Mouse (Mus musculus): ENCODE results near the gene Dhdh. TPM values are rescaled to one million over a fixed set of nuclear protein-coding genes. Genes with fewer than 3 reads are reported as not detected.
"Not testable (repeated sequence)": the region's sequence is repeated elsewhere in the genome, so short reads cannot be mapped to it uniquely, and the experiment has no call there.

The Dhdh gene
- polyA plus RNA-seq, 1 experiment from 2014 or later, result 3.4 TPM

GRCm38 (mm10) chr7:45463987-45464778 is 24.4 kb downstream of the Dhdh start:
- no peak for ATAC-seq (ENCODE audit: low FRiP score)
- Histone ChIP-seq H3K4me1 (peaks cover 38% of the 10 kb centered on the region), H3K9ac (no peak overlapping the region), H3K27ac (no peak overlapping the region), H3K27me3 (no peaks in the 10 kb centered on the region), H3K36me3 (peaks cover 41% of the 10 kb centered on the region), H3K4me3 (no peak overlapping the region), H3K9me3 (replicated peaks) (no peaks in the 10 kb centered on the region), H3K4me2 (replicated peaks) (no peak overlapping the region)
- WGBS, result 93% methylated on average over 7 of the region's 7 CpGs

DNA sequence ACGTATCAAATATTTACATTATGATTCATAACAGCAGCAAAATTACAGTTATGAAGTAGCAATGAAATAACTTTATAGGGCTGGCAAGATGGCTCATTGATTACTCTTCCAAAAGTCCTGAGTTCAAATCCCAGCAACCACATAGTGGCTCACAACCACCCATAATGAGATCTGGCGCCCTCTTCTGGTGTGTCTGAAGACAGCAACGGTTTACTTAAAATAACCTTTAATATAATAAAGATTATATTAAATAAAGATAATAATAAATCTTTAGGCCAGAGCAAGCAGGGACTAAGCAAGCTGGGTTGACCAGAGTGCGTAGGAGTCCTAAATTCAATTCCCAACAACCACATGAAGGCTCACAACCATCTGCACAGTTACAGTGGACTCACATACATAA is 25.7 kb downstream of the Dhdh start:
- H3K27ac ChIP-seq; ATAC-seq (ENCODE audit: low FRiP score); H3K4me2 ChIP-seq (replicated peaks); H3K27me3 ChIP-seq; H3K4me3 ChIP-seq; H3K9ac ChIP-seq; H3K9me3 ChIP-seq (replicated peaks): not testable (repeated sequence)
- 83% methylated on average over 4 of the region's 4 CpGs for WGBS
- H3K36me3 ChIP-seq, result peaks cover 49% of the 10 kb centered on the region
- H3K4me1 ChIP-seq, result peaks cover 43% of the 10 kb centered on the region

DNA sequence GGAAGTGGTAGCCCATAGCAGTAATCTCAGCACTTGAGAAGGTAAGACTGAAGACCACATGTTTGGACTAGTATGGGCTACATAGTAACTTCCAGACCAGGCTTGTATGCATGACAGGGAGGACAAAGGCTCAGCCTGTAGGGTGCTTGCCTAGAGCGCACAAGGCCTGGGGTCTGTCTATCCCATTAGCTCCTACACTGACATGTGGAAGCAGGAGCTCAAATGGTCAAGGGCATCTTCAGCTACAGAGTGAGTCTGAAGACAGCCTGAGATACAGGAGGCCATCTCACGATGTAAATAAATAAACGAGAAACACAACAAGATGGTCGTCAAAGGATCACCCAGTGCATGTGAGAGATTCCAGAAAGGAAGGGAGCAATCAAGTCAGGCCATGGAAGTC is 26.3 kb downstream of the Dhdh start:
- Histone ChIP-seq H3K36me3 (peaks cover 55% of the 10 kb centered on the region), H3K27ac (no peak overlapping the region), H3K9ac (no peak overlapping the region), H3K4me2 (replicated peaks) (no peak overlapping the region), H3K4me3 (no peak overlapping the region), H3K4me1 (peaks cover 47% of the 10 kb centered on the region), H3K27me3 (no peaks in the 10 kb centered on the region), H3K9me3 (replicated peaks) (no peaks in the 10 kb centered on the region)
- ATAC-seq (ENCODE audit: low FRiP score), result no peak
- 93% methylated on average over 4 of the region's 4 CpGs for WGBS

DNA sequence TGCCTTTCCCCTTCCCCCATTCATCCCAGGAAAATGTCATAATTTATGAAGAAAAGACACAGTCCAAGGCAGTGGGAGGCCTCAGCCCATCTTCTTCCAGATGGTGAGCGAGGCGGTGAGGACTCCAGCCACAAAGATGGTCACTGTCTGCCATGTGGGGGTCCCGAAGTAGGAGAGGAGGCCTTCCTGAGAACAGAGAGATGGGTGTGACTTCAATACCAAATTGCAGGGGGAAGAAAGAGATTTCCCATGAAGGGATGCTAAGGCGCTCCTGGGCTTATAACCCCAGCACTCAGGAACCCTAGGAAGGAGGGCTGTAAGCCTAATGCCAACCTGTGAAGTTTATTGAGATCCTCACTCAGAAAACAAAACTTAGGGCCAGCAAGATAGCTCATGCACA is 26.8 kb downstream of the Dhdh start:
- peaks cover 51% of the 10 kb centered on the region for H3K4me1 ChIP-seq
- no peak for ATAC-seq (ENCODE audit: low FRiP score)
- WGBS, result 85% methylated on average over 4 of the region's 4 CpGs
- H3K27me3 ChIP-seq, result no peaks in the 10 kb centered on the region
- no peaks in the 10 kb centered on the region for H3K9me3 ChIP-seq (replicated peaks)
- no peak overlapping the region for H3K9ac ChIP-seq
- no peak overlapping the region for H3K4me2 ChIP-seq (replicated peaks)
- H3K27ac ChIP-seq, result peak overlapping the region; percentile 95
- peaks cover 60% of the 10 kb centered on the region for H3K36me3 ChIP-seq
- H3K4me3 ChIP-seq, result no peak overlapping the region

- Histone ChIP-seq H3K4me1 (peaks cover 54% of the 10 kb centered on the region), H3K4me3 (no peak overlapping the region), H3K36me3 (peaks cover 61% of the 10 kb centered on the region), H3K27ac (peak overlapping the region; percentile 95), H3K27me3 (no peaks in the 10 kb centered on the region), H3K9ac (0 out of 2 replicates have a peak overlapping the region, but pooled peaks have one; percentile 91), H3K9me3 (replicated peaks) (no peaks in the 10 kb centered on the region), H3K4me2 (replicated peaks) (peak overlapping the region; percentile 51)
- ATAC-seq (ENCODE audit: low FRiP score), result no peak
- 62% methylated on average over 5 of the region's 5 CpGs for WGBS
Measured at GRCm38 (mm10) chr7:45461326-45461725, 27.3 kb downstream of the Dhdh start.

GRCm38 (mm10) chr7:45460860-45461314 is 27.7 kb downstream of the Dhdh start:
- Histone ChIP-seq H3K4me2 (replicated peaks) (peak overlapping the region; percentile 51), H3K36me3 (peaks cover 66% of the 10 kb centered on the region), H3K4me3 (peak overlapping the region; percentile 9), H3K27me3 (no peaks in the 10 kb centered on the region), H3K9ac (0 out of 2 replicates have a peak overlapping the region, but pooled peaks have one; percentile 91), H3K4me1 (peaks cover 51% of the 10 kb centered on the region), H3K9me3 (replicated peaks) (no peaks in the 10 kb centered on the region), H3K27ac (peak overlapping the region; percentile 95)
- no peak for ATAC-seq (ENCODE audit: low FRiP score)
- 25% methylated on average over 13 of the region's 13 CpGs for WGBS

GRCm38 (mm10) chr7:45460377-45460776 is 28.2 kb downstream of the Dhdh start:
- H3K36me3 ChIP-seq, result peaks cover 66% of the 10 kb centered on the region
- ATAC-seq (ENCODE audit: low FRiP score), result no peak
- WGBS, result 77% methylated on average over 7 of the region's 7 CpGs

DNA sequence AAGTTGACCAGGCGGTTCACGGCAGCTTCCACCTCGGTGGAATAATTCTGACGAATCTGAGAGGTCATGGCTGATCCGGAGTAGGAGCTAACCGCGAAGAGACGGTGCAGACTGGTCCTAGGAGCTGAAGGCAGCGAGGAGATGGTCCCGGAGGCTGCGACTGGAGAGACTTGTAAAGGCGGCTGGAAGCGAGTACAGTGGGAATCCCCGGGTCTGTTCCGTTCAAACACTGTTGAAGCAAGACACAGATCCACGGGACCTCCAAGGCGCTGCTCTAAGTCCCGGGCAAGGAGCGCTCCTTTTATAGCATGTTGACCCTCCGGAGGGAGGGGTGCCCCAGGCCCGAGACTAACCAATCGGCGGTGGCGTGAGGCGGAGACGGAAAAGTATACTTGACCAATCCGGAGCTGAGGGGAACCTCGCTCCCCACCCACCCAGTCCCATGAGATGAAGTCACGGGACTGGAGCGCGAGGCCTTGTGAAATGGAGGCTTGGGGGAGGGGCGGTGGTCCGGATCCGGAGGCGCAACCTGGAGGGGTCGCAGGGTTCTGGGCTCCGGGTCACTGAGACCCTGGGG is 29.0 kb downstream of the Dhdh start, which contains the start of gene Ftl1:
Gene Ftl1, minus strand, starts transcription at position 321 of the 577 bp plus-strand sequence.
- Histone ChIP-seq H3K4me2 (replicated peaks) (peak within 1 kb of the TSS; percentile 85), H3K27ac (peak within 1 kb of the TSS; percentile 95), H3K4me3 (peak within 1 kb of the TSS; percentile 77), H3K36me3 (peaks cover 66% of the 10 kb centered on the region), H3K4me1 (peaks cover 41% of the 10 kb centered on the region), H3K9ac (peak within 1 kb of the TSS; percentile 91)
- WGBS, result under 1% methylated on average over 30 of the region's 37 CpGs
- not testable (repeated sequence) for H3K27me3 ChIP-seq; H3K9me3 ChIP-seq (replicated peaks)
- ATAC-seq (ENCODE audit: low FRiP score), result peak; percentile 97

More at GRCm38 (mm10) chr7:45460377-45460776, 28.2 kb downstream of the Dhdh start:
- peaks cover 46% of the 10 kb centered on the region for H3K4me1 ChIP-seq
- H3K9ac ChIP-seq, result peak overlapping the region; percentile 91
- H3K4me3 ChIP-seq, result peak overlapping the region; percentile 77
- H3K9me3 ChIP-seq (replicated peaks), result no peaks in the 10 kb centered on the region
- H3K4me2 ChIP-seq (replicated peaks), result peak overlapping the region; percentile 51
- H3K27me3 ChIP-seq, result no peaks in the 10 kb centered on the region
- peak overlapping the region; percentile 95 for H3K27ac ChIP-seq

DNA sequence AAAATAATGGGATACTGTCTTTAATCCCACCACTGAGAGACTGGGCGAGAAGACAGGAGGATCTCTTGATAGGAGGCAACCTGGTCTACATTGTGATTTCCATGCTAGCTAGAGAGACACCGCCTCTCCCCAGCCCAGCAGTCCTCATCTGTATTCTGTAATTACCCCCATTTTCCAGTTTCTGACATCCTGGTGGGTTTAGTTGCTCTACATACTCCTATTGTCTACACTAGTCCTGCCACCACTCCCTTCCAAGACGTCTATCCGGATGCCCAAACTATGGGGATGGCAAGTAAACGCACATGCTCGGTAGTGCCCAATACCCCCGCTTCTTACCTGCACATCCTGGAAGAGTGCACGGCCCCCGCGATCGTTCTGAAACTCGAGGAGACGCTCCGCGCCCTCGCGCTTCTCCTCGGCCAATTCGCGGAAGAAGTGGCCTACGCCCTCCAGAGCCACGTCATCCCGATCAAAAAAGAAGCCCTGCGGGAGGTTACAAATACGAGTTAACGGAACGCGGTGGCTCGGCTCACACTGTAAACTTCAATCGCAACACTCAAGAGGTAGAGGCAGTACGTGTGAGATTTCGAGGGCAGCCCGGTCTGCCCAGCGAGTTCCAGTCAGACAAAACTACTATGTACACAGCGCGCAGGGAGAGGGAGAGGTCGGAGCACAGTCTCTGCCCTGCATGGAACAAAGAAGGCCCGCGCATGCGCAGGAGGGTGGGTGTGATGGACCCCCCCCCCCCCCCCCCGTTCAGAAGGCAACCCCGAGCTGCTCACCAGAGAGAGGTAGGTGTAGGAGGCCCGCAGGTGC is 29.6 kb downstream of the Dhdh start:
- Histone ChIP-seq H3K9me3 (replicated peaks) (no peaks in the 10 kb centered on the region), H3K27ac (peak overlapping the region; percentile 95), H3K4me2 (replicated peaks) (peak overlapping the region; percentile 85), H3K9ac (peak overlapping the region; percentile 91), H3K4me1 (peaks cover 41% of the 10 kb centered on the region), H3K4me3 (peak overlapping the region; percentile 77), H3K27me3 (no peaks in the 10 kb centered on the region), H3K36me3 (peaks cover 68% of the 10 kb centered on the region)
- 2% methylated on average over 42 of the region's 43 CpGs for WGBS
- peak; percentile 80 for ATAC-seq (ENCODE audit: low FRiP score)

- peaks cover 61% of the 10 kb centered on the region for H3K36me3 ChIP-seq
- peak overlapping the region; percentile 91 for H3K9ac ChIP-seq
- peaks cover 41% of the 10 kb centered on the region for H3K4me1 ChIP-seq
- H3K4me2 ChIP-seq (replicated peaks), result peak overlapping the region; percentile 85
- no peak for ATAC-seq (ENCODE audit: low FRiP score)
- peak overlapping the region; percentile 95 for H3K27ac ChIP-seq
- no peaks in the 10 kb centered on the region for H3K27me3 ChIP-seq
- peak overlapping the region; percentile 77 for H3K4me3 ChIP-seq
- no peaks in the 10 kb centered on the region for H3K9me3 ChIP-seq (replicated peaks)
- WGBS, result 72% methylated on average over 10 of the region's 10 CpGs
Measured at GRCm38 (mm10) chr7:45457204-45458060, 31.2 kb downstream of the Dhdh start.

DNA sequence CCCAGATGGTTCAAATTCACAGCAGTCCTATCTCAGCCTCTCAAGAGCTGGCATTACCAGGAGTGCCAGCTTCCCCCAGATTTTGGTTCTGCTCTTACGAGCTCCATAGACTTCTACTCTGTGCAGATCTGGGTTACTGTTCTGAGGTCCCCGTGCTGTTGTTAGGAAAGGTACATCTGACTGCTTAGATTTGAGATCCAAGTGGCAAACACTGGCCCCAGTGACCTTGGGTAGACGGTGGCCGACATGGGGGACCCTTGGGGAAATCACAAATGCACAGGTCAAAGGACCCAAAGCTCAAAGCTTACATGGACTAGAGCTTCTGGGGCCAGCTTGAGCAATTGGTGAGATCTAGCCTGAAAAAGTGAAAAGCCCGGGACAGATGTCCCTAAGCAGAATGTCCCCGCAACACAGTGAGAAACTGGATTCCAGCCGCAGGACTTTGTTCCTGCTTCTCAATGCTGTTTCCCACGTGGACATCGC is 31.8 kb downstream of the Dhdh start:
- no peak for ATAC-seq (ENCODE audit: low FRiP score)
- Histone ChIP-seq H3K9me3 (replicated peaks) (no peaks in the 10 kb centered on the region), H3K4me3 (peak overlapping the region; percentile 77), H3K4me2 (replicated peaks) (peak overlapping the region; percentile 85), H3K4me1 (peaks cover 36% of the 10 kb centered on the region), H3K27ac (peak overlapping the region; percentile 6; the same call in 1 of the 2 replicates), H3K9ac (peak overlapping the region; percentile 91; the same call in 1 of the 2 replicates), H3K27me3 (no peaks in the 10 kb centered on the region), H3K36me3 (peaks cover 58% of the 10 kb centered on the region)
- WGBS, result 59% methylated on average over 9 of the region's 9 CpGs
